Mouse (Mus musculus) midbrain, embryonic 12.5 days (tissue): Measurements from ENCODE around the gene Zfp383. TPM values are rescaled to one million over a fixed set of nuclear protein-coding genes. Genes with fewer than 3 reads are reported as not detected.

Experiments
- ATAC-seq: fragments of 200-750 bp; cut with Nextera tagmentation; 2 replicates; pipeline ENCODE4 v1.8.0; 2017; ENCODE audit warnings: low read depth, moderate TSS enrichment, moderate library complexity; ENCODE audit not compliant: low FRiP score
- H3K27ac ChIP-seq: fragments of 300-500 bp; sonication (generic); replicated peaks from 2 replicates; pipeline ENCODE4 v1.5.1; 2016; ENCODE audit warnings: mild to moderate bottlenecking
- H3K27me3 ChIP-seq: fragments of 300-500 bp; sonication (generic); 2 replicates; pipeline ENCODE4 v1.6.1; 2016; ENCODE audit warnings: mild to moderate bottlenecking
- H3K36me3 ChIP-seq: fragments of 300-500 bp; sonication (generic); 2 replicates; pipeline ENCODE4 v1.6.1; 2016
- H3K4me1 ChIP-seq: fragments of 300-500 bp; sonication (generic); 2 replicates; pipeline ENCODE4 v1.6.1; 2016
- H3K4me2 ChIP-seq: fragments of 300-500 bp; sonication (generic); replicated peaks from 2 replicates; pipeline ENCODE4 v1.6.1; 2016; ENCODE audit warnings: mild to moderate bottlenecking, moderate library complexity
- H3K4me3 ChIP-seq: fragments of 300-500 bp; sonication (generic); 2 replicates; pipeline ENCODE4 v1.5.1; 2016; ENCODE audit warnings: mild to moderate bottlenecking
- H3K9ac ChIP-seq: fragments of 300-500 bp; sonication (generic); replicated peaks from 2 replicates; pipeline ENCODE4 v1.6.1; 2016; ENCODE audit warnings: mild to moderate bottlenecking, moderate library complexity
- H3K9me3 ChIP-seq: fragments of 300-500 bp; sonication (generic); 2 replicates; pipeline ENCODE4 v1.6.1; 2016; ENCODE audit warnings: mild to moderate bottlenecking
- WGBS: fragments of 180-500 bp; shearing (Covaris S2); methylation state at CpG from one replicate; pipeline ENCODE4 v1.1.7; 2016; 5-methylcytosine and 5-hydroxymethylcytosine counted together
- polyA plus RNA-seq: library from polyadenylated mRNA; unstranded; fragments of >200 nt; fragmentation: Nextera tagmentation; extraction: Ambion mirVana; gene quantifications from 2 replicates; pipeline ENCODE4 v1.2.1, GENCODE M21; 2016

The Zfp383 gene
- polyA plus RNA-seq, 1 experiment from 2014 or later: 8.9 TPM

DNA sequence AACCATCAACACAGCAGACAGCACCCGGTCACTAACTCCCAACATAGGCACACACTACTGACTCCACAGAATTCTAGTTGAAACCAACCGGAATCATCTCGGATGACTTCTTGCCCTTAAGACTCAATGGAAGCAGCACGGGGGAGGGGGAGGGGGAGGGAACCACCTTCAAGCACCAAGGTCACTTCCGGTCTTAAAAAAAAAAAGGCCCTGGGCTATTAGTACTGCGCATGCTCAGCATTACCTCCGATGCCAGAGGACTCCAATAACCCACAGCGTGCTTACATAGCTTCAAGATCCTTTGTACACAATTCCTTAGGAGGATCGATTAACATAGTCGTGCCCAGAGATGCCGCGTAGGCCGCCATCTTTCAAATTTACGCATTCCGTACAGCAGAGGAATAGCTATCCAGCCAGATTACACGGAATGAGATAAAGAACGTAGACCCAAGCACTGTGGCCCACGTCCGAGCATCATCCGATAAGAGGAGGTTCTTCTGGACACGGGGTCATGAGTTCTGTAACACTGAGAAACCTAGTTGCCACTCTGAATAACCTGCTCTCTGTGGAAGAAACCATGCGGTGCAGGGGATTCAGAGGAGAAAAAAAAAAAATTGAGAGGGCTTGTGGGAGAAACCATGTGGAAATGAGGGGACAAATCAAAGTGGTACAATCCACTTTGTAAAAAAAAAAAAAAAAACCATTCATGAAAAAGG lies 1.9 kb upstream of the Zfp383 start, which contains the start of gene Zfp27:
Gene Zfp27, minus strand, starts transcription at position 607 of the 716 bp plus-strand sequence.
- H3K27me3 ChIP-seq: no peaks in the 10 kb centered on the region
- H3K36me3 ChIP-seq: peaks cover 25% of the 10 kb centered on the region
- peaks cover 24% of the 10 kb centered on the region for H3K4me1 ChIP-seq
- H3K9me3 ChIP-seq: no peaks in the 10 kb centered on the region
- H3K27ac ChIP-seq: peak within 1 kb of the TSS; percentile 98
- peak within 1 kb of the TSS; percentile 63 for H3K4me3 ChIP-seq
- WGBS: under 1% methylated on average over 22 of the region's 22 CpGs
- peak within 1 kb of the TSS; percentile 63 for H3K4me2 ChIP-seq
- ATAC-seq: peak; percentile 76
- H3K9ac ChIP-seq: peak within 1 kb of the TSS; percentile 62

DNA sequence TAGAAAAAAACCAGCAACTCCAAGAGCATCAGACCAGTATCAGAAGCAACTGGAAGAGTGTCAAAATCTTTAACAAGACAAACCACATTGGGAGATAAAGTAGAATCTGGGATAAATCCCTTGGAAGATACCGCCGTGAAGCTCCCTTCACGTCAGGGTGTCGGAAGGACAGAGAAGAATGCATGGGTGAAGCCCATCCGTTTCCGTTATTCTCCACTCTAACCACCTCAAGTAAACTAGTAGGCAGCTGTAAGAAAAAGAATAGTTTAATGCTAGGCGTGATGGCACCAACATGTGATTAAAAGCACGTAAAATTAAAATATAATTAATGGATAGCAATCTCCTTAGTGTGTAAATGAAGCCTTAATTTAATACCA lies 1.4 kb upstream of the Zfp383 start:
- peak overlapping the region; percentile 62 for H3K9ac ChIP-seq
- H3K4me3 ChIP-seq: peak overlapping the region; percentile 63
- peaks cover 25% of the 10 kb centered on the region for H3K36me3 ChIP-seq
- peak overlapping the region; percentile 63 for H3K4me2 ChIP-seq
- H3K4me1 ChIP-seq: peaks cover 24% of the 10 kb centered on the region
- peak overlapping the region; percentile 98 for H3K27ac ChIP-seq
- ATAC-seq: no peak
- H3K27me3 ChIP-seq: no peaks in the 10 kb centered on the region
- no peaks in the 10 kb centered on the region for H3K9me3 ChIP-seq
- WGBS: 13% methylated on average over 8 of the region's 8 CpGs

DNA sequence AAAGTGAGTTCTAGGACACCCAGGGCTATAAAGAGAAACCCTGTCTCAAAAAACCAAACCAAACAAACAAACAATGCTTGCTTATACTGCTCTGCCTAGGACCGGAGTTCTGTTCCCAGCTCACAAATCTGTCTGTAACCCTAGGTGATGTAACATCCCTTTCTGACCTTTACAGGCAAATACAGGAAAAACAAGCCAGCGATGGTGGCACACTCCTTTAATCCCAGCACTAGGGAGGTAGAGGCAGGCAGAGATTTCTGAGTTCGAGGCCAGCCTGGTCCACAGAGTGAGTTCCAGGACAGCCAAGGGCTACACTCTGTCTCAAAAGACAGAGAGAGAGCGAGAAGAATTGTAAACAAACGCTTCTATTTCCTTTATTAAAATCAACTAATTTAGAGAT lies 817 bp upstream of the Zfp383 start:
- WGBS: 94% methylated on average over 5 of the region's 5 CpGs
- ATAC-seq: no peak
- no peak overlapping the region for H3K9ac ChIP-seq
- H3K9me3 ChIP-seq: no peaks in the 10 kb centered on the region
- H3K36me3 ChIP-seq: peaks cover 28% of the 10 kb centered on the region
- H3K4me1 ChIP-seq: peaks cover 24% of the 10 kb centered on the region
- H3K27me3 ChIP-seq: no peaks in the 10 kb centered on the region
- peak overlapping the region; percentile 63; the same call in 1 of the 2 replicates for H3K4me2 ChIP-seq
- H3K27ac ChIP-seq: peak overlapping the region; percentile 98
- H3K4me3 ChIP-seq: no peak overlapping the region

DNA sequence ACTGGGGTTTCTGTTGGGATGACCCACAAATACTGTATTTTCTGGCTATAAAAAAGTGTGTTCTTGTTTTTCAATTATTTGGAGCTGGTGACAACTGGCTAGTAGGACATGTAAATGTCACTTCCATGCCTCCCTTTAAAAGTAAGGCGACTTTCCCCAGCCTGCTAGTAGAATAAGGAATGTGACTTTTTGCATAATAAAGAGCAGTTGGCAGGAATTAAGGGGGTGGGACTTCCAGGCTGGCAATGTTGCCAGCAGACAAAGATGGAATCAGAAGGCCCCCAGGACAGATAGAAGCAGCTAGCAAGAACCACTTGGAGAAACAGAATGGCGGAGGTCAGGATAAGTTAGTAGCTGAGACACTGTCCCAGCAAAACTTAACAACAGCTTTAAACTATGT lies 2.2 kb downstream of the Zfp383 start:
- H3K4me3 ChIP-seq: no peak overlapping the region
- 0 out of 2 replicates have a peak, but pooled peaks cover 2% of the 10 kb centered on the region for H3K9me3 ChIP-seq
- ATAC-seq: no peak
- H3K36me3 ChIP-seq: peaks cover 41% of the 10 kb centered on the region
- WGBS: 66% methylated on average over 2 of the region's 2 CpGs
- H3K27ac ChIP-seq: no peak overlapping the region
- peak overlapping the region; percentile 74; the same call in 1 of the 2 replicates for H3K4me2 ChIP-seq
- H3K9ac ChIP-seq: no peak overlapping the region
- H3K27me3 ChIP-seq: no peaks in the 10 kb centered on the region
- peaks cover 24% of the 10 kb centered on the region for H3K4me1 ChIP-seq

DNA sequence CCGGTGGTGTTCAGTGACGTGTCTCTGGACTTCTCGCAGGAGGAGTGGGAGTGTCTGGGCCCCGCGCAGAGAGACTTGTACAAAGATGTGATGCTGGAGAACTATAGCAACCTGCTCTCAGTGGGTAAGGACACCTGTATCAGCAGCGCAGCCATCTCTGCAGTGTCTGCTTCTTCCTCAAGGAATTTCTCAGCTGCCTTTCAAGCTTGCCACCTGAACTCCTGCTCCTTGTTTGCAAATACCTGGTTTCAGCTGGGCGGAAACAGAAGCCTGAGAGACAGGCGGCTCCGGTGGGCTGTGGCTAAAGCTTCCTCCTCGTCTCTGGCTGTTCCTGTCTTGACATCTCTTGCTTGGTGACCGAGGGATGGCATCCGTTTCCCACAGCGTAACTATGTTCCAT lies 4.1 kb downstream of the Zfp383 start:
- 96% methylated on average over 13 of the region's 13 CpGs for WGBS
- no peak overlapping the region for H3K4me2 ChIP-seq
- H3K27me3 ChIP-seq: no peaks in the 10 kb centered on the region
- H3K9ac ChIP-seq: no peak overlapping the region
- H3K36me3 ChIP-seq: peaks cover 56% of the 10 kb centered on the region
- ATAC-seq: no peak
- no peak overlapping the region for H3K4me3 ChIP-seq
- H3K9me3 ChIP-seq: 0 out of 2 replicates have a peak, but pooled peaks cover 3% of the 10 kb centered on the region
- peaks cover 18% of the 10 kb centered on the region for H3K4me1 ChIP-seq
- no peak overlapping the region for H3K27ac ChIP-seq

DNA sequence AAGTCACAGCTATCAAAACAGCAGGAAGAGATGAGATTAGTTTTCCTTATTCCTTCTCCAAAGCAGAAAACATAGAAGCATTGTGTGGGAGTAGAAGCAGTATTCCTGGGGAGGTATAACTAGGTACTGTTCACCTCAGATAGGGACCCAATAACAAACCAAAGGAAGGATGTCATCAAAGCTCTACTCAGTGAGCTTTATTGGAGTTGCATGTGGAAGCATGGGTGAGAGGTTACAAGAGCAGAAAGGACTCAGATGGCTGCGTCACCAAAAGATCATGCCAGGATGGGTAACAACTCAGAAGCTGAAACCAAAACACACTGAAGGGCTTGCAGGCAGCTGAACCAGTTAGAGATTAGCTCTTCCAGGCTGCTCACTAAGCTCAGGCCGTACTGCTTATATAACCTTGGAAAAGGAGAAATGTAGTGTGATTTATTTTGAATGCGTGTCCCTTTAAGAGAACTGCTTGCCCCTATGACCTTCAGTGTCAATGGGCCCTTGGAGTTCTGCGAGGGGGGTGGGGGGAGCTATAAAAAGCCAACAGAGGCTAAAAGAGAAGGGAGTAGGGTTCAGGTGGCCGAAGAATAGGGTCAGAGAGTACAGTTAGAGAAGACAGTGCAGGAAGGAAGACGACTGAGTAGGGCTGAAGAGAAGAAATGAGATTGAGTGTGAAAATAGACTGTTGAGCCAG lies 9.5 kb downstream of the Zfp383 start:
- 66% methylated on average over 6 of the region's 6 CpGs for WGBS
- H3K4me3 ChIP-seq: no peak overlapping the region
- peaks cover 40% of the 10 kb centered on the region for H3K36me3 ChIP-seq
- 0 out of 2 replicates have a peak, but pooled peaks cover 3% of the 10 kb centered on the region for H3K9me3 ChIP-seq
- no peak for ATAC-seq
- H3K4me1 ChIP-seq: no peaks in the 10 kb centered on the region
- no peaks in the 10 kb centered on the region for H3K27me3 ChIP-seq
- H3K4me2 ChIP-seq: no peak overlapping the region
- no peak overlapping the region for H3K9ac ChIP-seq
- H3K27ac ChIP-seq: no peak overlapping the region

DNA sequence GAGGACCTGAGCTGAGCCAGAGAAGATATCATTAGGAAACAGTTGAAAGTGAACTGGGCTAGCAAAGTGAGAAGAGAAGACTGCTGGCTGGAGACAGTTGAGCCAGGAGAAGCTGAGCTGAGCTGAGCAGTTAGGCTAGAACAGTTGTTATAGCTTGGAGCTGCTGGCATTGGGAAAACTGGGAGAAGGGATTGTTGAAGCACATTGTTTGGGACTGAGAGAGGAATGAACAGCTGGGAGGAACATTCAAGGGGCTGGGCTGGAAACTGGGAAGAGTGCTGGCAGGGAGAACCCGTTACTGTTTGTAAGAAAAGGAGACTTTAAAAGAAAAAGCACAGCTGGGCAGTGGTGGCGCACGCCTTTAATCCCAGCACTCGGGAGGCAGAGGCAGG lies 10.0 kb downstream of the Zfp383 start:
- H3K4me3 ChIP-seq: no peak overlapping the region
- ATAC-seq: no peak
- H3K9ac ChIP-seq: no peak overlapping the region
- H3K27me3 ChIP-seq: no peaks in the 10 kb centered on the region
- peaks cover 37% of the 10 kb centered on the region for H3K36me3 ChIP-seq
- WGBS: 84% methylated on average over 4 of the region's 4 CpGs
- no peak overlapping the region for H3K27ac ChIP-seq
- H3K4me2 ChIP-seq: no peak overlapping the region
- 0 out of 2 replicates have a peak, but pooled peaks cover 3% of the 10 kb centered on the region for H3K9me3 ChIP-seq
- no peaks in the 10 kb centered on the region for H3K4me1 ChIP-seq

DNA sequence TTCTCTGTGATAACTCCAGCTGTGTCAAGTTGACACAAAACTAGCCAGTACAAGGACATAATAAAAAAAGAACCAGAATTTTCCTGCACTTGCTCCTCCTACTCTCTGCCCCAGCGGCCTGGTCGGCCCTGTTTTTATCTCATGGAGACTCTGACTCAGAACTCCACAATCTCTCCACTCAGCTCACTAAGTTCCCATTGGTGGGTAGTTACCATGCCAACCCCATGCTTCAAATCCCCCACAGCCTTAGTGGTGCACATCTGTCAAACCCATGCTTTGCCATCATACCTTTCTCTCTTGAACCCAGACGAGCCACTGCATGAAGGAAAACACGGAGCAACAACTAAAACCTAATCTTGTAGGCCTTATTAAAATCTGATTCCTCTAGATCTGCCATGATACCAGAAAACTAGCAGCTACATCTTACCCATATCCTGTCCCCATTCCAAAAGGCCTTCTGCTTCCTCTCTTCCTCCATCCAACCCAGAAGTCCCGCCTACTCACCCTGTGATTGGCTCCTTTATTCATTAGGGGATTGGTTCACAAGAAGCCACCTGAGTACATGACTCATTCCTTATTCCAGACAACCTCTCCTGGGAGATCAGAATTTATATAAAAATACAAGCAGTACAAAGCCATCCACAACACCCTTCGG lies 13.5 kb downstream of the Zfp383 start:
- H3K27ac ChIP-seq: no peak overlapping the region
- no peak for ATAC-seq
- H3K4me1 ChIP-seq: no peaks in the 10 kb centered on the region
- H3K4me3 ChIP-seq: no peak overlapping the region
- no peaks in the 10 kb centered on the region for H3K27me3 ChIP-seq
- 84% methylated on average over 6 of the region's 6 CpGs for WGBS
- no peaks in the 10 kb centered on the region for H3K9me3 ChIP-seq
- H3K4me2 ChIP-seq: no peak overlapping the region
- peaks cover 6% of the 10 kb centered on the region; the same call in 1 of the 2 replicates for H3K36me3 ChIP-seq
- H3K9ac ChIP-seq: no peak overlapping the region

DNA sequence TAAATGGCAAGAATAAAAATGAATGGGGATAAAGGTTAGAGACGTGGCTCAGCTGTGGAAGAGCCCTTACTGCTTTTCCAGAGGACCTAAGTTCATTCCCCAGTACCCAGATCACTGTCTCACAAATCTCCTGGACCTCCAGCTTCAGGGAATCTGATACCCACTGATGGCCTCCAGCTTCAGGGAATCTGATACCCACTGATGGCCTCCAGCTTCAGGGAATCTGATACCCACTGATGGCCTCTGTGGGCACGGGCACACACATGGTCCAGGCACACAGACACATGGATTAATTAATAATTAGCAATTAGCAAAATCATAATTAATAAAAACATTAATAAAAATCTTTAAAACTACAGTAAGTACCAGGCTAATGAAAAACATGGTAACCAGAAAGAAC lies 14.8 kb downstream of the Zfp383 start:
- Histone ChIP-seq H3K9ac (no peak overlapping the region), H3K4me3 (no peak overlapping the region), H3K36me3 (no peaks in the 10 kb centered on the region), H3K4me1 (no peaks in the 10 kb centered on the region), H3K27ac (no peak overlapping the region), H3K4me2 (no peak overlapping the region), H3K27me3 (no peaks in the 10 kb centered on the region), H3K9me3 (no peaks in the 10 kb centered on the region)
- ATAC-seq: no peak
- 75% methylated on average over 2 of the region's 2 CpGs for WGBS

DNA sequence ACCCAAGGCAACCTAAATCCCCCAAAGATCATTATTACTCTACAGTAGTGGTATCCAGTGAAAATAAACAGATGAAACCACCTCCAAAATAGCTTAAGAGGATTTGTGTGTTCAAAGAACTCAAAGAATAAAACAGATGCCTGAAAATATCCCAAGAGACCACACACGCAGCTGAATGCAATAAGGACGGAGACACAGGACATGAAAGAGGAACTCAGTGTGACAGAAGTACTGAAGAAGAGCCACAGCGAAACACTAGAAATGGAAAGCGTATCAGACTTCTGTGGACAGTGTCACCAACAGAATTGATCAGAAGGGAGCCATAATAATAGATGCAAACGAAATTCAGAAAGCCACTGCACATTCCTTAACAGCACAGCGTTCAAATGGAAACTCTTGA lies 30.8 kb downstream of the Zfp383 start:
- no peak overlapping the region for H3K9ac ChIP-seq
- ATAC-seq: no peak
- no peaks in the 10 kb centered on the region for H3K4me1 ChIP-seq
- no peaks in the 10 kb centered on the region for H3K9me3 ChIP-seq
- no peak overlapping the region for H3K4me2 ChIP-seq
- no peak overlapping the region for H3K4me3 ChIP-seq
- H3K27me3 ChIP-seq: no peaks in the 10 kb centered on the region
- 77% methylated on average over 6 of the region's 6 CpGs for WGBS
- H3K36me3 ChIP-seq: peaks cover 67% of the 10 kb centered on the region
- H3K27ac ChIP-seq: no peak overlapping the region

DNA sequence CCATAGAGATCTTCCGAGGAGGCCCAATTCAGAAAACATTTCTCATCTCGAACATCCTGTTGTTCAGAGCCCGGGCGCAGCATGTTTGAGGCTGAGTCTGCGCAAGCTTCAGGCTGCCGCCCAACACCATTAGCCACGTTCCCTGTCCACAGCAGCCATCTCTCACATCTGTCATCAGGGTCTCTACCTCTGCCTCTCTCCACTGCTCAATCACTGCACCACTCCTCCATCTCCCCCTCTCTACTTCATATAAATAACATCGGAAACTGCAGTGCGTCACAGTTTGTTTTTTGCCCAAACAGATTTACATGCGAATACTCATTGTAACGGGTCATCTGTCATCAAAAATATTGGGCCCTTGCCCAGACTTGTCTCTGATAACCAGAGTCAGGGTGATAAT lies 33.0 kb downstream of the Zfp383 start:
- 93% methylated on average over 11 of the region's 11 CpGs for WGBS
- Histone ChIP-seq H3K36me3 (peaks cover 45% of the 10 kb centered on the region), H3K9ac (no peak overlapping the region)

DNA sequence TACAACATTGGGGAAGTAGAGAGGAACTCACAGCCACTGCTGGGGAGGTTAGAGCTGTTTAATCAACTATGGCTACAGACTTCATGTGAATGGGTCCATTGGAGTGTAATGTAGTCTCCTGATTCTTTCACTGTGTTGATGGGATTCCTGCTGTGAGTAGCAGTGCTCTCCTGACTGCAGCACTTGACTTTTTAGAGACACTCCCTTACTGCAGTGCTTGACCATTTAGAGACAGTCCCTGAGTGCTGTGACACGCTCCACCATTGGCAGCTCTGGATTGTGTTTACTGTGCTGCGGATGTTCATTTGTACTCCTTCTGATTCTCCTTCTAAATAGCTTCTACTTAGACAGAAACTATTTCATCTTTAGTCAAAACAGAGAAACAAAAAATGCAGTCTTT lies 34.7 kb downstream of the Zfp383 start:
- 51% methylated on average over 2 of the region's 2 CpGs for WGBS
- no peaks in the 10 kb centered on the region for H3K27me3 ChIP-seq
- H3K27ac ChIP-seq: no peak overlapping the region
- H3K36me3 ChIP-seq: peaks cover 36% of the 10 kb centered on the region
- no peak overlapping the region for H3K9ac ChIP-seq
- no peaks in the 10 kb centered on the region for H3K4me1 ChIP-seq
- H3K9me3 ChIP-seq: no peaks in the 10 kb centered on the region
- H3K4me3 ChIP-seq: no peak overlapping the region
- no peak for ATAC-seq
- no peak overlapping the region for H3K4me2 ChIP-seq

More for the DNA sequence above, 33.0 kb downstream of the Zfp383 start:
- no peak overlapping the region for H3K27ac ChIP-seq
- H3K4me1 ChIP-seq: no peaks in the 10 kb centered on the region
- no peaks in the 10 kb centered on the region for H3K9me3 ChIP-seq
- no peak for ATAC-seq
- H3K27me3 ChIP-seq: no peaks in the 10 kb centered on the region
- no peak overlapping the region for H3K4me2 ChIP-seq
- H3K4me3 ChIP-seq: no peak overlapping the region
